Mouse (Mus musculus): ENCODE measurements around the gene Fbln7. TPM values are rescaled to one million over a fixed set of nuclear protein-coding genes. Genes with fewer than 3 reads are reported as not detected.

Fbln7 gene
- total and polyA plus RNA-seq, 2 experiments from 2014 or later: 2.6 TPM

DNA sequence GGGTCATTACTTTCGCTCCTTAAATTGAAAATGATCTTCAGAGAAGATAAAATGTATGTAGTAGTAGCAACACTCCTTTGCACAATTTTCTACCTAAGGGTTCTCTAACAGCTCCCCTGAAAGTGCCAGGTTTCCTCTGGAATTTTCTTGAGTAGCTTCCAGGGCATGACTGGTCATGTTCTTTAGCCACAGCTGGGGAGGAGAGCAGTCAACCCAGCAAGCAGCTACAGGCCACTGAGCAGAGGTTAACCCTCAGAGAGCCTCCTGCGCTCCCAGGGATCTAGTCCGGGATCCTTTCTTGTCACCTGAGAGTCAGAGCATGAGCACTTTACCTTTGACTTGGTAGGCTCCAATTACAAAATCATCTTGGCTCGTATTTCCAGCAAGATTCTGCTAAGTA lies 62.0 kb downstream of the Fbln7 start:
- Histone ChIP-seq H3K9ac (no peak overlapping the region), H3K4me1 (ENCODE audit: insufficient read depth) (no peaks in the 10 kb centered on the region), H3K4me2 (ENCODE audit: low read depth) (no peak overlapping the region), H3K27me3 (ENCODE audit: insufficient read depth, low read length) (no peaks in the 10 kb centered on the region), H3K27ac (ENCODE audit: low read depth, low read length) (no peak overlapping the region), H3K36me3 (ENCODE audit: insufficient read depth) (peaks cover 18% of the 10 kb centered on the region; the same call in 1 of the 2 replicates), H3K9me3 (ENCODE audit: low read length) (no peaks in the 10 kb centered on the region), H3K4me3 (ENCODE audit: low read depth, low read length) (no peak overlapping the region)
- no peak for TF ChIP-seq CTCF (IDR thresholded peaks at IDR 0.05; ENCODE audit: low read depth)
- 97% methylated on average over 4 of the region's 4 CpGs for WGBS
- no peak for DNase-seq
- no peak for ATAC-seq

DNA sequence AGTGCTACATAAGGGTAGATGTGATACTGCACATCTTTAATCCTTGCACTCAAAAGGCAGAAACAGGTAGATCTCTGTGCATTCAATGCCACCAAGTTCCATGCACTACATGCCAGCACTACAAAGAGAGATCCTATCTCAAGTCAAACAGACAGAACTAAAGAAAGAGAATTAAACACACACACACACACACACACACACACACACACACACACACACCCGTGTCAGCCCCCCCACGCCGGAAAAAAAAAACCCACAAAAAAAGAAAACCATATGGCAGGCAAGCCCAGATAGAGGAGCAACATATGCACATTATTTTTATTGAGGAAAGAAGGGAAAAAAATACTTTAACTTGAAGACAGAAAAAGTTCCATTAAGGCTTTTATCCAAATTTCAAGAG lies 65.7 kb downstream of the Fbln7 start:
- DNase-seq: no peak
- H3K36me3 ChIP-seq (ENCODE audit: insufficient read depth): peaks cover 21% of the 10 kb centered on the region; the same call in 1 of the 2 replicates
- no peaks in the 10 kb centered on the region for H3K27me3 ChIP-seq (ENCODE audit: insufficient read depth, low read length)
- 69% methylated on average over 3 of the region's 3 CpGs for WGBS
- H3K4me1 ChIP-seq (ENCODE audit: insufficient read depth): no peaks in the 10 kb centered on the region
- no peak overlapping the region for H3K9ac ChIP-seq
- H3K27ac ChIP-seq (ENCODE audit: low read depth, low read length): no peak overlapping the region
- no peak for TF ChIP-seq CTCF (IDR thresholded peaks at IDR 0.05; ENCODE audit: low read depth)
- H3K4me3 ChIP-seq (ENCODE audit: low read depth, low read length): no peak overlapping the region
- no peak for ATAC-seq
- no peaks in the 10 kb centered on the region for H3K9me3 ChIP-seq (ENCODE audit: low read length)
- no peak overlapping the region for H3K4me2 ChIP-seq (ENCODE audit: low read depth)

DNA sequence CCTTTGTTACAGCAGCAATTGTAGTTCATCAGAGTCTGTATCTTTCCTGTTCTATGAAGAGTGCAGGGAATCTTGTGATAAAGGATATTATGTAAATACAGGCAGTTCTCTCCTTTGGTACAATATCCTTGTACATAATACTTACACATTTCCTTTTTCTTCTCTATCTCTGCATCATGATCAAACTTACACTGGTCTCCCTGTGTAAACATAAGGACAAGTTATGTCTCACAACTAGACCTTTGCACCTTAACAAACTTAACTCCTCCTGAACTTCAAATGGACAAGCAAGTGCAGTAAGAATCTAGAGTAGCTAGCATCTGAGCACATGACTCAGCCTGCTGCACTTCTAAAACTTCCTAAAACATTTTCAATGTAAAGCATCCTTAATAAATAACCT lies 67.9 kb downstream of the Fbln7 start:
- H3K36me3 ChIP-seq (ENCODE audit: insufficient read depth): peaks cover 25% of the 10 kb centered on the region; the same call in 1 of the 2 replicates
- no peaks in the 10 kb centered on the region for H3K9me3 ChIP-seq (ENCODE audit: low read length)
- H3K27ac ChIP-seq (ENCODE audit: low read depth, low read length): no peak overlapping the region
- H3K9ac ChIP-seq: no peak overlapping the region
- TF ChIP-seq CTCF (IDR thresholded peaks at IDR 0.05; ENCODE audit: low read depth): no peak
- no peak overlapping the region for H3K4me2 ChIP-seq (ENCODE audit: low read depth)
- ATAC-seq: no peak
- H3K4me3 ChIP-seq (ENCODE audit: low read depth, low read length): no peak overlapping the region
- DNase-seq: no peak
- H3K4me1 ChIP-seq (ENCODE audit: insufficient read depth): no peaks in the 10 kb centered on the region
- H3K27me3 ChIP-seq (ENCODE audit: insufficient read depth, low read length): no peaks in the 10 kb centered on the region

DNA sequence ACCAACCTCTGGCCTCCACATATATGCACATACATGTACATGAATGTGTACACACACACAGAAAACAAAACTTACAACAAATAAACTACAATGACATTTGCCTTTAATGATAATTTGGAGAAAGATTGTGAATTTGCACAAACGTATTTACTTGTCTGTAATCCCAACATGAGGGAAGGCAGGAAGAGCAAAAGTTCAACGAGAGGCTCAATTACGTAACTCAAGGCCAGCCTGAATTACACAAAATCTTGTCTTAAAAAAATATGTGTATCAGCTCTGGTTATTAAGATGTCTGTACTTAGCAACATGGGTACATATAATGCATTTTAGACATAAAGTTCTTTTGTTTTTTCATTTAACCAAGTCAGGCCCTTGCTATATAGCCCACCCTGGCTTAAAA lies 73.5 kb downstream of the Fbln7 start:
- no peak overlapping the region for H3K9ac ChIP-seq
- no peak overlapping the region for H3K4me3 ChIP-seq (ENCODE audit: low read depth, low read length)
- H3K27me3 ChIP-seq (ENCODE audit: insufficient read depth, low read length): no peaks in the 10 kb centered on the region
- DNase-seq (no peak), ATAC-seq (no peak)
- 93% methylated on average over 3 of the region's 3 CpGs for WGBS
- peaks cover 4% of the 10 kb centered on the region; the same call in 1 of the 2 replicates for H3K36me3 ChIP-seq (ENCODE audit: insufficient read depth)
- H3K27ac ChIP-seq (ENCODE audit: low read depth, low read length): no peak overlapping the region
- no peak overlapping the region for H3K4me2 ChIP-seq (ENCODE audit: low read depth)
- no peak for TF ChIP-seq CTCF (IDR thresholded peaks at IDR 0.05; ENCODE audit: low read depth)
- no peaks in the 10 kb centered on the region for H3K4me1 ChIP-seq (ENCODE audit: insufficient read depth)
- no peaks in the 10 kb centered on the region for H3K9me3 ChIP-seq (ENCODE audit: low read length)

GRCm38 (mm10) chr2:128943538-128944528 lies 81.1 kb downstream of the Fbln7 start, which contains the start of gene Zc3h8:
Gene Zc3h8 (minus strand): TSS chr2:128944077.
- peak within 1 kb of the TSS; percentile 94 for H3K4me3 ChIP-seq (ENCODE audit: low read depth, low read length)
- H3K27me3 ChIP-seq (ENCODE audit: insufficient read depth, low read length): no peaks in the 10 kb centered on the region
- H3K36me3 ChIP-seq (ENCODE audit: insufficient read depth): no peaks in the 10 kb centered on the region
- DNase-seq (peak; percentile 99), ATAC-seq (peak; percentile 94)
- peaks cover 3% of the 10 kb centered on the region; the same call in 1 of the 2 replicates for H3K4me1 ChIP-seq (ENCODE audit: insufficient read depth)
- peak within 1 kb of the TSS; percentile 79 for H3K4me2 ChIP-seq (ENCODE audit: low read depth)
- peak within 1 kb of the TSS; percentile 82 for H3K9ac ChIP-seq
- WGBS: 2% methylated on average over 65 of the region's 65 CpGs
- no peak for TF ChIP-seq CTCF (IDR thresholded peaks at IDR 0.05; ENCODE audit: low read depth)
- H3K9me3 ChIP-seq (ENCODE audit: low read length): no peaks in the 10 kb centered on the region
- H3K27ac ChIP-seq (ENCODE audit: low read depth, low read length): peak within 1 kb of the TSS; percentile 90

Small RNA genes lying within 50 kb of the gene (microRNA-seq; reads per million reads assigned to microRNA genes)
- 0 reads per million in 2 experiments for gene Gm22859

Other genes starting within 250 kb of the Fbln7 start
- gene Anapc1, start 175.6 kb upstream of the Fbln7 start, total RNA-seq (2014; rRNA removed): 67.6 and 78.5 TPM in 2 replicates
- gene Anapc1, start 175.6 kb upstream of the Fbln7 start, polyA plus RNA-seq (2015; fragmentation: Nextera tagmentation; extraction: Ambion mirVana): 17.7 and 25.2 TPM in 2 replicates
- 4.0 and 6.1 TPM in 2 replicates for gene Mertk, start 164.0 kb upstream of the Fbln7 start, total RNA-seq (2014; rRNA removed)
- gene Mertk, start 164.0 kb upstream of the Fbln7 start, polyA plus RNA-seq (2015; fragmentation: Nextera tagmentation; extraction: Ambion mirVana): 0.78 and 1.7 TPM in 2 replicates
- gene Tmem87b, start 44.9 kb upstream of the Fbln7 start, total RNA-seq (2014; rRNA removed): 28.9 and 40.7 TPM in 2 replicates
- 22.4 and 34.3 TPM in 2 replicates for gene Tmem87b, start 44.9 kb upstream of the Fbln7 start, polyA plus RNA-seq (2015; fragmentation: Nextera tagmentation; extraction: Ambion mirVana)
- gene Zc3h8, start 81.1 kb downstream of the Fbln7 start, total RNA-seq (2014; rRNA removed): 6.1 and 6.8 TPM in 2 replicates
- 11.0 and 11.9 TPM in 2 replicates for gene Zc3h8, start 81.1 kb downstream of the Fbln7 start, polyA plus RNA-seq (2015; fragmentation: Nextera tagmentation; extraction: Ambion mirVana)
- gene Zc3h6, start 104.4 kb downstream of the Fbln7 start, total RNA-seq (2014; rRNA removed): 7.4 and 13.0 TPM in 2 replicates
- 4.5 and 5.2 TPM in 2 replicates for gene Zc3h6, start 104.4 kb downstream of the Fbln7 start, polyA plus RNA-seq (2015; fragmentation: Nextera tagmentation; extraction: Ambion mirVana)
- gene Gm10762, start 104.7 kb downstream of the Fbln7 start, total RNA-seq (2014; rRNA removed): 26.1 and 26.8 TPM in 2 replicates
- 20.1 and 22.0 TPM in 2 replicates for gene Gm10762, start 104.7 kb downstream of the Fbln7 start, polyA plus RNA-seq (2015; fragmentation: Nextera tagmentation; extraction: Ambion mirVana)
- gene Vinac1, start 185.2 kb downstream of the Fbln7 start, total RNA-seq (2014; rRNA removed): 0.23 and 1.4 TPM in 2 replicates
- gene Vinac1, start 185.2 kb downstream of the Fbln7 start, polyA plus RNA-seq (2015; fragmentation: Nextera tagmentation; extraction: Ambion mirVana): 0.16 and 0.24 TPM in 2 replicates
- 66.0 and 66.2 TPM in 2 replicates for gene Ttl, start 203.0 kb downstream of the Fbln7 start, total RNA-seq (2014; rRNA removed)
- 28.0 and 31.7 TPM in 2 replicates for gene Ttl, start 203.0 kb downstream of the Fbln7 start, polyA plus RNA-seq (2015; fragmentation: Nextera tagmentation; extraction: Ambion mirVana)
- 24.9 and 25.5 TPM in 2 replicates for gene Polr1b, start 238.0 kb downstream of the Fbln7 start, total RNA-seq (2014; rRNA removed)
- gene Polr1b, start 238.0 kb downstream of the Fbln7 start, polyA plus RNA-seq (2015; fragmentation: Nextera tagmentation; extraction: Ambion mirVana): 9.5 and 12.0 TPM in 2 replicates